Mouse (Mus musculus): Measurements from ENCODE around the gene Pkp4.

DNA sequence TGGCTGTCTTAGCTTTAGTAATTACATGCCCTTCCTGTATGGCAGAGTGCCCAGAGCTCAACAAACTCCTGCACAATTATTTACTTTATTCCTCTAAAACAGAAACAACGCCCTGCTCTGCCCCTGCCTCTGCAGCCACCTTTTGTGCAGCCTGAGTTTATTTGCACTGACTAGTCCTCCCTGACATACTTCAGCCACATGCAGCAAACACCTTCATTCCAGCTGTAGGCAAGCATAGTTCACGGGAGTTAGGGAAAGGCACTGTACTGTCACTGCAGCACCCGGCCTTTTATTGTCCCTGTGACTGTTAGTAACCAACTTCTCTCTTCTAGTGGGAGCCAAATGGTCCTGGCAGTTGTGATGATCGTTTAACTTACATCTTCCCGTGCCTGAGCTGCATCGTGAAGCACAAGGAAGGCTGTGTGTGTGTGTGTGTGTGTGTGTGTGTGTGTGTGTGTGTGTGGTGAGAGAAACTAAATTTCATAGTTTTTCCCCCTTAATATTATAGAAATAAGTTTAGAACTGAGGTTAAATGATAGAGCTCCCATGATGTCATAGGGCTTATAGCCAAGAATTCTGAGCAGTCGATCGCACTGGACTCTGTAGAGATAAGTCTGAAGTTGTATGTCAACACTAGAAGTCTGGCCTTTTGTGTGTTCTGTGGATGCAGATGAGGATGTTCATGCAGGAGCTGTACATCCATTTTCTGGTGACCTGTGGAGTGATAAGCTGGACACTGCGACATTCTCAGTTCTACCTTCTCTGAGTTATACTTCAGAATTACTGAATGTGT is 59.5 kb downstream of the Pkp4 start:
- TF ChIP-seq POLR2A (IDR thresholded peaks at IDR 0.05; ENCODE audit: low read depth, low read length) (no peak), CTCF (IDR thresholded peaks at IDR 0.05; ENCODE audit: borderline replicate concordance, insufficient read depth, low read length) (no peak)

Measured in embryonic fibroblast, embryonic 13.5 days (primary cell).